Mouse (Mus musculus) kidney, postnatal 0 days (tissue): ENCODE measurements at regions not wholly inside any gene's neighbourhood (a gene's known extent, or its start where the extent isn't known, plus 50 kb on each side); places are given as distances from the start of the nearest gene placed in this dataset.

Experiments used
- ATAC-seq: fragments of 200-750 bp; cut with Nextera tagmentation; replicated peaks from 2 replicates; pipeline ENCODE4 v1.8.0; 2017; ENCODE audit warnings: low read depth, moderate number of reproducible peaks, moderate TSS enrichment, moderate library complexity; ENCODE audit not compliant: low FRiP score
- DNase-seq: peaks from one replicate; pipeline ENCODE4 v3.0.0-alpha.2; 2016; ENCODE audit warnings: low spot score
- H3K27ac ChIP-seq: fragments of 300-500 bp; sonication (generic); 2 replicates; pipeline ENCODE4 v1.5.1; 2014; ENCODE audit warnings: mild to moderate bottlenecking
- H3K27me3 ChIP-seq: fragments of 300-500 bp; sonication (generic); 2 replicates; pipeline ENCODE4 v1.6.1; 2014; ENCODE audit warnings: low read length, mixed read lengths; ENCODE audit not compliant: insufficient read depth
- H3K36me3 ChIP-seq: fragments of 300-500 bp; sonication (generic); 2 replicates; pipeline ENCODE4 v1.6.1; 2014; ENCODE audit warnings: low read length, mixed read lengths; ENCODE audit not compliant: insufficient read depth
- H3K4me1 ChIP-seq: fragments of 300-500 bp; sonication (generic); replicated peaks from 2 replicates; pipeline ENCODE4 v1.6.1; 2014; ENCODE audit warnings: antibody characterized with exemption, low read length, mixed read lengths; ENCODE audit not compliant: insufficient read depth
- H3K4me2 ChIP-seq: fragments of 300-500 bp; sonication (generic); 2 replicates; pipeline ENCODE4 v1.6.1; 2014; ENCODE audit warnings: mild to moderate bottlenecking, low read length, moderate library complexity, mixed read lengths
- H3K4me3 ChIP-seq: fragments of 300-500 bp; sonication (generic); replicated peaks from 2 replicates; pipeline ENCODE4 v1.5.1; 2014; ENCODE audit warnings: low read depth, low read length
- H3K9ac ChIP-seq: fragments of 300-500 bp; sonication (generic); 2 replicates; pipeline ENCODE4 v1.6.1; 2014; ENCODE audit warnings: low read depth, low read length
- H3K9me3 ChIP-seq: fragments of 300-500 bp; sonication (generic); replicated peaks from 2 replicates; pipeline ENCODE4 v1.6.1; 2016; ENCODE audit warnings: low read length, inconsistent platforms, mixed read lengths
- CTCF ChIP-seq: IDR thresholded peaks from 2 replicates; pipeline ENCODE4 v1.5.1; 2016; ENCODE audit warnings: antibody characterized with exemption, low read depth, mild to moderate bottlenecking, moderate library complexity
- WGBS: fragments of 180-500 bp; shearing (Covaris S2); extraction: QIAGEN DNeasy Blood & Tissue Kit; methylation state at CpG from one replicate; pipeline ENCODE4 v1.1.7; 2014; 5-methylcytosine and 5-hydroxymethylcytosine counted together

DNA sequence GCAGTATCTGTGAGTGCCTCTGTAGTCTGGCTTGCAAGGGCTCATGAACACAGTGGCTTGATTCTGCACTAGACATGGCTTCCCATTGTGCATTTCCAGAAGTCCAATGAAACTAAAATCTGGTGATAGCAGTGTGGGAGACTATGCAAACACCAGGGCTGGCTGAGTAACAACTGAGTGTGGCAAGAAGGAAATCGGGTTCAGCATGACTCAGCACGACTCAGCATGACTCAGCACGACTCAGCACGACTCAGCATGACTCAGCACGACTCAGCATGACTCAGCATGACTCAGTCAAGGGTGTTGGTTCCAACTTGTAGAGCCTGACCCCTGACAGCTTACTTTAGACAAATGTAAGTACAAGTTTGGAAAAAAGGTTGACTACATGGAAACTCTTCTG is 198.8 kb downstream of the Etnk1 start:
- no peak for ATAC-seq
- Histone ChIP-seq H3K4me2 (no peak overlapping the region), H3K36me3 (no peaks in the 10 kb centered on the region), H3K27ac (no peak overlapping the region), H3K9ac (no peak overlapping the region), H3K4me1 (no peaks in the 10 kb centered on the region), H3K9me3 (no peaks in the 10 kb centered on the region), H3K27me3 (no peaks in the 10 kb centered on the region), H3K4me3 (no peak overlapping the region)
- TF ChIP-seq CTCF, result no peak
- 89% methylated on average over 5 of the region's 5 CpGs for WGBS
- no peak for DNase-seq

DNA sequence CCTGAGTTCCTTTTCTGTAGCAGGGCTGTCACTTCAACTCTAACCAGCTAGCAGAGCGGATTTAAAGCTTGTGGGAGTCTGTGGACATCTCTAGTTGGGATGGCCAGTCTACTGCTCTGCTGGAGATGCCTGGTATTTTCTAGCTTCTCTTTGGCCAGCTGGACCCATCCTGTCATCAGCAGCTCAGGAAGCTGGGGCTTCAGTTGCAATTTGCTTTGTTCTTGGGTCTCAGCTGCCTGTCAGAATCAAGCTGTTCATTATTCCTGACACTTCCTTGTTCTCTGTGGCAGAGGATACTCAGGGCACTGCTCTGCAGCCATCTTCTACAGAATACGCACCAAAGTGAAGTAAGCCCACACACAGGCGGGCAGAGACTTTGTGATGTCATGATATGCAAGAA is 200.8 kb downstream of the Etnk1 start:
- DNase-seq (no peak), ATAC-seq (no peak)
- TF ChIP-seq CTCF, result no peak
- no peaks in the 10 kb centered on the region for H3K9me3 ChIP-seq
- 71% methylated on average over 3 of the region's 3 CpGs for WGBS
- H3K4me2 ChIP-seq, result no peak overlapping the region
- no peaks in the 10 kb centered on the region for H3K4me1 ChIP-seq
- H3K9ac ChIP-seq, result no peak overlapping the region
- no peaks in the 10 kb centered on the region for H3K27me3 ChIP-seq
- H3K27ac ChIP-seq, result no peak overlapping the region
- no peak overlapping the region for H3K4me3 ChIP-seq
- no peaks in the 10 kb centered on the region for H3K36me3 ChIP-seq

DNA sequence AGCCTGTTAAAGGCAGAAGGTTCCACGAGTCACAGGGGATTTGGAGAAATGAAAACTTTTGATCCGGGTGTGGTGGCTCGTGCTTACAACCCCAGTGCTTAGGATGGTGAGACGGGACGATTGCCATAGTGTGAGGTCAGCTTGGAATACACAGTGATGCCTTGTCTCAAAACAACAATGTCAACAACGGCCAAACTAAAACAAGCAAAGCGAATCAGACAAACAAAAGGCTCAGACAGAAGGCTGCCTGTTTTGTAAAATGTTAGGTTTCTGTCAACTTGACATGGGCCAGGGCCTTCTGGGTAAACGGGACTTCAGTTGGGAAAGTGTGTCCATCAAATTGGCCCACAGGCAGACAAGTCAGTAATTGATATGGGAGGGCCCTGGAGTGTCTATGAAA is 201.6 kb downstream of the Etnk1 start:
- no peak overlapping the region for H3K27ac ChIP-seq
- H3K4me1 ChIP-seq, result no peaks in the 10 kb centered on the region
- no peak overlapping the region for H3K4me2 ChIP-seq
- no peak for TF ChIP-seq CTCF
- 76% methylated on average over 8 of the region's 8 CpGs for WGBS
- no peak overlapping the region for H3K9ac ChIP-seq
- H3K4me3 ChIP-seq, result no peak overlapping the region
- no peaks in the 10 kb centered on the region for H3K9me3 ChIP-seq
- DNase-seq (no peak), ATAC-seq (no peak)
- H3K27me3 ChIP-seq, result no peaks in the 10 kb centered on the region
- no peaks in the 10 kb centered on the region for H3K36me3 ChIP-seq

DNA sequence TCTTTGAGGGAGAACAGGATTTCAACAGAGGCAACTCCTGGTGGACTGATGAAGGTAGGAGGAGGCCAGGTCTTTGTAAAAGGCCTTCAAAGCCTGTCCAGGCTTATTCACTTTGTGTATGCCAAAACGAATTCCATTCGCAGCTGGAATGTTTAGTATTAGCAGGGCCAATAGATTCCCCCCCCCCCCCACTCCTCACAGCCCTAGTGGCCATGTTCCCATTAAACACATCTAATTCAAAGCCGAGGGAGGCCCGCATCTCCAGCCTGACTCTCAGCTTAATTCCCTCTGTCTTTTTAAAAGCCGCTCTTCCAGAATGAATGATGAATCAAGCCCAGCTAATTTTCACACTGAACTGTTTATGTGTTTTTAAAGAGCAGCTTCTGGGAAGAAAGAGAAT is 205.5 kb downstream of the Etnk1 start:
- Histone ChIP-seq H3K4me1 (no peaks in the 10 kb centered on the region), H3K27me3 (no peaks in the 10 kb centered on the region), H3K9ac (no peak overlapping the region), H3K4me3 (no peak overlapping the region), H3K36me3 (no peaks in the 10 kb centered on the region), H3K4me2 (no peak overlapping the region), H3K9me3 (no peaks in the 10 kb centered on the region), H3K27ac (no peak overlapping the region)
- WGBS, result 64% methylated on average over 5 of the region's 5 CpGs
- no peak for ATAC-seq
- TF ChIP-seq CTCF, result no peak
- no peak for DNase-seq

DNA sequence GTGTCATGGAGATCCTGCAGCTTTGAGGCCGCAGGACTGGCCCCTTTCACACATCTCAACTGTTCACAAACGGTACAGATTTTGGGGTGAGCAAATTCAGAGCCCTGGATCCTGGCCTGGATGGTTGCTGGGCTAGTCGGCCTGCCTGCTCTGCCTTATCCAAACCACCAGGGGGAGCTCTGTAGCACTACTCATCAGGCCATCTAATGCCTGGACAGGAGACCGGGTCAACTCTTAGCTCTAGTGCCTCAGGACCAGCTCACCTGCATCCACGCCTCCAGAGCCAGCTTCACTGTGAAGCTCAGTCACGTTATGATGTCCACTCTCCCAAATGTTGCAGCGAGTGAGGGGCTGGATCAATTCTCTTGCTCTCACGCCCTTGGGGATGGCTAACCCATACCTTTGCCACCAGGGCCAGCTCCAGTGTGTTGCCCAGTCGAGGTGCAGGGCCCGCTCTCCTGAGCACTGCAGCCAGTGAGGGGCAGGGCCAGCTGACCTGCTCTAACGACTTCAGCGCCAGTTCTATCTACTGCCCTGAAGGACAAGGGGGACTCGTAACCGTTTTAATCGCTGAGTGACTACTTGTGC is 206.8 kb downstream of the Etnk1 start:
- Histone ChIP-seq H3K9ac (no peak overlapping the region), H3K4me2 (no peak overlapping the region), H3K36me3 (no peaks in the 10 kb centered on the region), H3K27me3 (no peaks in the 10 kb centered on the region), H3K4me1 (no peaks in the 10 kb centered on the region), H3K4me3 (no peak overlapping the region), H3K9me3 (no peaks in the 10 kb centered on the region), H3K27ac (no peak overlapping the region)
- WGBS, result 55% methylated on average over 15 of the region's 15 CpGs
- DNase-seq (peak; percentile 78), ATAC-seq (peak; percentile 33)
- TF ChIP-seq CTCF, result peak; percentile 88

DNA sequence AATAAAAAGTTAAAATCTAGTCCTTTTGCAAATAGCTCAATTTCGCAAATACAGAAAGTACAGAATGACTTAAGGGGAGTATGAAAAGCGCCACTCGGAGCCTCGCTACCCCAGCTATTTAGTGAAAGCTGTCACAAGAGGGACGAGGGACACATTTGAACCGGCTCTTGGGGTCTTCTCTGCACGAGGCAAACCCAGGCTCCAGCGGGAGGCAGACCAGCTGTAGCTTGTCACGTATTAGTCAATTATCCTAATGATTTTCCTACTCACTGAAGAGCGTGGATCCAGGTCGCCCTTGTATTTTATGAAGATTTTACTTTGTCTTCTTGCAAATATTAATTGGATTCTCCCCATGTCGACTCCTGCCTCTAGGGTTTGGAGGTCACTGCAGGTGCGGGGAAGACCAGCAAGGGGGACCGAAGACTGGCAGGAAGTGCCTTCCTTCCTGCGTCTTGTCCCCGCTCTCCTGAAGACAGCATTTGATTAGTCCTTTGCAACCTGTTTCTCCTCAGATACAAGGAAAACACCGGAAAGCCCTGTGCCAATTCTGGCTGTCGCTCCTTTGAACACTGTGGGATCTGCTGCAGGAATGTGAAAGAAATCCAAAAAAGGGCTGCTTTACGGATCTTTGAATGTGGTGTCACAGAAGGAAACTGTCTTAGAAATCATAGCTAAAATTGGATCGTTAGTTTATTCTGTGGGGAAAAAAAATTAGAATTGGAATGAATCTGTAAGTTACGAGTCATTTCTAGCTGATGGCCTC is 209.1 kb downstream of the Etnk1 start:
- DNase-seq (no peak), ATAC-seq (no peak)
- Histone ChIP-seq H3K4me1 (no peaks in the 10 kb centered on the region), H3K9me3 (no peaks in the 10 kb centered on the region), H3K36me3 (no peaks in the 10 kb centered on the region), H3K9ac (no peak overlapping the region), H3K4me3 (no peak overlapping the region), H3K4me2 (no peak overlapping the region), H3K27ac (no peak overlapping the region), H3K27me3 (no peaks in the 10 kb centered on the region)
- WGBS, result 68% methylated on average over 21 of the region's 21 CpGs
- TF ChIP-seq CTCF, result no peak

DNA sequence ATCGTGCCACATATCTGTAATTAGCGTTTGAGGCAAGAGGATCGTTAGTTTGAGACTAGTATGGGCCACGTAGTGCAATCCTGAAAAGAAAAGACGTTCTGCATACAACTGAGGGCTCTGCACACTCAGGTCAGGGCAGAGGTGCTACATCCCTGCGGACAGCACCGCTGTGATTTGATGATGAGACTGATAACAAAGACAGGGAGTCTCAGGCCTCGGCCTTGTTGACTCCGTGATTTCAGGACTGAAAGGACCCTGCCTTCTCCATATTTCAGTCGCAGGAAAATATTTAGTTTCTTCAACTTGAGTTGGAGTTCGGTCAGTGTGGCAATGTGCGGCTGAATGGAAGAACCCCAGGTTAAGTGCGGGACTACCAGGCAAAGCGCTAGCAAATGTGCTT is 210.1 kb downstream of the Etnk1 start:
- no peaks in the 10 kb centered on the region for H3K36me3 ChIP-seq
- no peak for ATAC-seq
- H3K9me3 ChIP-seq, result no peaks in the 10 kb centered on the region
- no peaks in the 10 kb centered on the region for H3K27me3 ChIP-seq
- H3K9ac ChIP-seq, result no peak overlapping the region
- no peak for TF ChIP-seq CTCF
- H3K27ac ChIP-seq, result no peak overlapping the region
- H3K4me3 ChIP-seq, result no peak overlapping the region
- H3K4me1 ChIP-seq, result no peaks in the 10 kb centered on the region
- H3K4me2 ChIP-seq, result no peak overlapping the region
- 90% methylated on average over 14 of the region's 14 CpGs for WGBS
- DNase-seq, result no peak
